ENCODE assay signal across 10 mouse cellular contexts in genomic region chr11:63134742-63135482, GRCm38 (mm10). TPM values are rescaled to one million over a fixed set of nuclear protein-coding genes. Genes with fewer than 3 reads are reported as not detected.
DNase-seq lines count a peak whose midpoint lies in the region; ATAC-seq and TF ChIP-seq lines count a peak whose summit lies in the region.
"Had no signal": no experiment of that assay in that cellular context is flagged by ENCODE, and none has a peak within 500 bp of the region (broad histone marks: within the 10 kb centered on the region; RNA-seq: fewer than 3 reads in every experiment).

No protein-coding gene starts in this region.

- peaks cover 4% of the 10 kb centered on the region; the same call in 1 of the 2 replicates for H3K4me1 ChIP-seq in kidney, adult 2 months (ENCODE audit: control insufficient read depth, insufficient read depth, low read length)
- peaks cover 14% of the 10 kb centered on the region for H3K4me1 ChIP-seq in embryonic fibroblast, embryonic 13.5 days (ENCODE audit: control insufficient read depth, insufficient read depth, low read length)
- H3K4me1 ChIP-seq in stomach, embryonic 15.5 days: peaks cover 31% of the 10 kb centered on the region

- TF ChIP-seq CTCF in kidney, adult 2 months (conservative IDR thresholded peaks at IDR 0.05; ENCODE audit: insufficient read depth, insufficient read length, low read depth, low read length): no peak
- no peak for TF ChIP-seq CTCF in embryonic fibroblast, embryonic 13.5 days (IDR thresholded peaks at IDR 0.05; ENCODE audit: borderline replicate concordance, insufficient read depth, low read length)

- TF ChIP-seq POLR2A in kidney, adult 2 months (IDR thresholded peaks at IDR 0.05; ENCODE audit: low read depth, low read length): no peak
- no peak for TF ChIP-seq POLR2A in embryonic fibroblast, embryonic 13.5 days (IDR thresholded peaks at IDR 0.05; ENCODE audit: low read depth, low read length)

- H3K36me3 ChIP-seq in kidney, adult 2 months (ENCODE audit: control insufficient read depth, insufficient read depth, low read length): no peaks in the 10 kb centered on the region
- H3K36me3 ChIP-seq in stomach, embryonic 15.5 days: no peaks in the 10 kb centered on the region

- no peak overlapping the region for H3K27ac ChIP-seq in kidney, adult 2 months (ENCODE audit: insufficient read depth, low read depth, low read length)
- H3K27ac ChIP-seq in embryonic fibroblast, embryonic 13.5 days (ENCODE audit: insufficient read depth, low read length): peak overlapping the region; percentile 58
- peak overlapping the region; percentile 46; the same call in 1 of the 2 replicates for H3K27ac ChIP-seq in stomach, embryonic 15.5 days

- H3K9me3 ChIP-seq in stomach, embryonic 15.5 days: no peaks in the 10 kb centered on the region

- WGBS in kidney, adult 2 months: 62% methylated on average over 15 of the region's 15 CpGs
- 66% methylated on average over 15 of the region's 15 CpGs for WGBS in stomach, embryonic 15.5 days

- peak; percentile 23 for DNase-seq in kidney, adult 2 months
- DNase-seq in kidney, postnatal 36 days: no peak
- DNase-seq in right cerebral cortex, adult 2 months (ENCODE audit: low spot score in 2 of 2): peak; percentile 27 to 31
- no peak for DNase-seq in right cerebral cortex, postnatal 14 days
- no peak for DNase-seq in thymus, adult 18-20 months

- H3K4me3 ChIP-seq in kidney, adult 2 months (ENCODE audit: insufficient read depth, low read depth, low read length): no peak overlapping the region
- no peak overlapping the region for H3K4me3 ChIP-seq in embryonic fibroblast, embryonic 13.5 days (ENCODE audit: insufficient read depth, low read length)
- no peak overlapping the region for H3K4me3 ChIP-seq in stomach, embryonic 15.5 days (replicated peaks)

- no peak overlapping the region for H3K9ac ChIP-seq in stomach, embryonic 15.5 days

- no peak for ATAC-seq in stomach, embryonic 15.5 days (ENCODE audit: insufficient read depth, low FRiP score, low read depth)
- ATAC-seq in megakaryocyte, adult 5-6 weeks (ENCODE audit: poor library complexity, severe bottlenecking): no peak

- 0 out of 2 replicates have a peak overlapping the region, but pooled peaks have one; percentile 66 for H3K4me2 ChIP-seq in stomach, embryonic 15.5 days

- H3K27me3 ChIP-seq in kidney, adult 2 months (replicated peaks; ENCODE audit: control insufficient read depth, insufficient read depth, low read length): no peaks in the 10 kb centered on the region
- H3K27me3 ChIP-seq in stomach, embryonic 15.5 days (replicated peaks): peaks cover 38% of the 10 kb centered on the region

RNA-seq across cellular contexts. Expression of gene Pmp22, which starts 6.1 kb away (rescaled TPM):
- polyA plus RNA-seq in kidney, adult 2 months (2012; rRNA removed): 31.1 and 32.5 TPM in 2 replicates
- 124 and 179 TPM in 2 replicates for polyA plus RNA-seq in embryonic fibroblast, embryonic 13.5 days (2011; ENCODE audit: insufficient read length, low read depth, missing spikeins)
- 148 and 165 TPM in 2 replicates for polyA plus RNA-seq in stomach, embryonic 15.5 days (2015; fragmentation: Nextera tagmentation; extraction: Ambion mirVana)
- total RNA-seq in megakaryocyte, adult 5-6 weeks (2015): 0.45 and 2.0 TPM in 2 replicates
- 0.20 TPM in 1 of 2 replicates, not detected in the other for total RNA-seq in megakaryocyte, adult 5-6 weeks (2017)
- total RNA-seq: hematopoietic stem cell, adult 5-6 weeks; monocyte, adult 5-6 weeks had no signal

Comparison
In these comparisons a context has a peak if more than half of its experiments do, and no peak if none do; other contexts are left out.
1. DNase-seq: peak in kidney, adult 2 months (single experiment) and right cerebral cortex, adult 2 months (2 of 2); none in kidney, postnatal 36 days (0 of 2), right cerebral cortex, postnatal 14 days (single experiment) and thymus, adult 18-20 months (0 of 2).